Mouse (Mus musculus) kidney, postnatal 14 days (tissue): ENCODE results near the gene Bcl11a.

Experiments used
- DNase-seq: peaks from one replicate; pipeline ENCODE4 v3.0.0; 2022; ENCODE audit warnings: mixed read lengths

Bcl11a gene

GRCm38 (mm10) chr11:24133928-24134327 is 56.1 kb downstream of the Bcl11a start:
- DNase-seq: no peak

GRCm38 (mm10) chr11:24135244-24135643 is 57.4 kb downstream of the Bcl11a start:
- DNase-seq: no peak

GRCm38 (mm10) chr11:24136084-24136785 is 58.4 kb downstream of the Bcl11a start:
- DNase-seq: no peak

GRCm38 (mm10) chr11:24137891-24138290 is 60.0 kb downstream of the Bcl11a start:
- DNase-seq: no peak

GRCm38 (mm10) chr11:24138600-24139375 is 60.9 kb downstream of the Bcl11a start:
- DNase-seq: no peak

GRCm38 (mm10) chr11:24139432-24139831 is 61.6 kb downstream of the Bcl11a start:
- no peak for DNase-seq

GRCm38 (mm10) chr11:24139952-24140351 is 62.1 kb downstream of the Bcl11a start:
- no peak for DNase-seq

GRCm38 (mm10) chr11:24140948-24141347 is 63.1 kb downstream of the Bcl11a start:
- DNase-seq: no peak

GRCm38 (mm10) chr11:24141479-24142251 is 63.8 kb downstream of the Bcl11a start:
- DNase-seq: no peak

GRCm38 (mm10) chr11:24142316-24142715 is 64.5 kb downstream of the Bcl11a start:
- no peak for DNase-seq

GRCm38 (mm10) chr11:24144159-24144946 is 66.5 kb downstream of the Bcl11a start:
- DNase-seq: no peak

GRCm38 (mm10) chr11:24146034-24146433 is 68.2 kb downstream of the Bcl11a start:
- DNase-seq: peak; percentile 25

GRCm38 (mm10) chr11:24146437-24146836 is 68.6 kb downstream of the Bcl11a start:
- DNase-seq: no peak

GRCm38 (mm10) chr11:24147698-24148097 is 69.8 kb downstream of the Bcl11a start:
- no peak for DNase-seq

- no peak for DNase-seq
Measured at GRCm38 (mm10) chr11:24148545-24148944, 70.7 kb downstream of the Bcl11a start.

GRCm38 (mm10) chr11:24149462-24150220 is 71.8 kb downstream of the Bcl11a start:
- no peak for DNase-seq

- no peak for DNase-seq
Measured at GRCm38 (mm10) chr11:24152076-24152784, 74.4 kb downstream of the Bcl11a start.

GRCm38 (mm10) chr11:24153049-24153448 is 75.2 kb downstream of the Bcl11a start:
- no peak for DNase-seq

- DNase-seq: no peak
Measured at GRCm38 (mm10) chr11:24158026-24158425, 80.2 kb downstream of the Bcl11a start.

- DNase-seq: no peak
Measured at GRCm38 (mm10) chr11:24159656-24160055, 81.8 kb downstream of the Bcl11a start.

GRCm38 (mm10) chr11:24161458-24161857 is 83.6 kb downstream of the Bcl11a start:
- no peak for DNase-seq
